ENCODE assay signal across 13 mouse cellular contexts in genomic region chr4:134587636-134588197, GRCm38 (mm10). TPM values are rescaled to one million over a fixed set of nuclear protein-coding genes. Genes with fewer than 3 reads are reported as not detected.
A peak's percentile ranks its signal among the peaks of the same experiment; 100 is the strongest.
DNase-seq lines count a peak whose midpoint lies in the region; TF ChIP-seq lines count a peak whose summit lies in the region.
"Had no signal": no experiment of that assay in that cellular context is flagged by ENCODE, and none has a peak within 500 bp of the region (broad histone marks: within the 10 kb centered on the region; RNA-seq: fewer than 3 reads in every experiment).

No protein-coding gene starts in this region.

- WGBS in limb, embryonic 10.5 days, result 71% methylated on average over 11 of the region's 11 CpGs

- intact Hi-C loops in left cerebral cortex, postnatal 4 days (cut with DNase I), result no loop called here

- no peaks in the 10 kb centered on the region for H3K79me2 ChIP-seq in C2C12 (ENCODE audit: control insufficient read depth, insufficient read depth)

- no peak overlapping the region for H3K4me3 ChIP-seq in C2C12 (ENCODE audit: insufficient read depth, poor library complexity, severe bottlenecking)
- no peak overlapping the region for H3K4me3 ChIP-seq in bone marrow macrophage, adult 2 months (ENCODE audit: insufficient read depth, low read length)
- H3K4me3 ChIP-seq in limb, embryonic 10.5 days, result no peak overlapping the region
- H3K4me3 ChIP-seq: heart, embryonic 15.5 days; megakaryocyte, embryonic 14.5 days had no signal

- H3K36me3 ChIP-seq in C2C12 (ENCODE audit: control insufficient read depth, insufficient read depth), result no peaks in the 10 kb centered on the region
- H3K36me3 ChIP-seq in limb, embryonic 10.5 days, result no peaks in the 10 kb centered on the region

- no peaks in the 10 kb centered on the region for H3K9me3 ChIP-seq in limb, embryonic 10.5 days (replicated peaks)
- H3K9me3 ChIP-seq: heart, embryonic 15.5 days had no signal

- H3K27ac ChIP-seq in bone marrow macrophage, adult 2 months (ENCODE audit: insufficient read depth, low read depth, low read length), result peak overlapping the region; percentile 97
- no peak overlapping the region for H3K27ac ChIP-seq in limb, embryonic 10.5 days
- H3K27ac ChIP-seq: heart, embryonic 15.5 days; kidney, postnatal 0 days had no signal

- H3K27me3 ChIP-seq in C2C12 (ENCODE audit: control insufficient read depth, insufficient read depth, insufficient read length), result no peaks in the 10 kb centered on the region
- H3K27me3 ChIP-seq in limb, embryonic 10.5 days (ENCODE audit: low read depth, poor library complexity, severe bottlenecking), result no peaks in the 10 kb centered on the region
- H3K27me3 ChIP-seq: heart, embryonic 15.5 days had no signal

- TF ChIP-seq CTCF in C2C12 (IDR thresholded peaks at IDR 0.05; ENCODE audit: control insufficient read depth, insufficient read depth, insufficient read length), result no peak
- no peak for TF ChIP-seq CTCF in bone marrow macrophage, adult 2 months (IDR thresholded peaks at IDR 0.05; ENCODE audit: low read depth, low read length)

- H3K79me3 ChIP-seq in C2C12 (ENCODE audit: low read depth), result no peaks in the 10 kb centered on the region

- H3ac ChIP-seq in C2C12 (ENCODE audit: control insufficient read depth, insufficient read length, low read depth), result no peak overlapping the region

- peaks cover 66% of the 10 kb centered on the region for H3K4me1 ChIP-seq in bone marrow macrophage, adult 2 months (ENCODE audit: control insufficient read depth, insufficient read depth, low read length)
- H3K4me1 ChIP-seq in limb, embryonic 10.5 days, result peaks cover 22% of the 10 kb centered on the region

- DNase-seq in left cerebral cortex, postnatal 4 days, result peak; percentile 66
- no peak for DNase-seq in left cerebral cortex, adult 18-20 months (ENCODE audit: low spot score in 2 of 2)
- DNase-seq in 3134 (ENCODE audit: extremely low read depth, insufficient read length, low spot score), result peak; percentile 65
- no peak for DNase-seq in limb, embryonic 10.5 days (ENCODE audit: low spot score)
- DNase-seq in layer of hippocampus, postnatal 36 days, result no peak
- DNase-seq: cerebellum, postnatal 25 days; gastrocnemius, postnatal 25 days; lung, adult 2 months had no signal

- TF ChIP-seq POLR2A in bone marrow macrophage, adult 2 months (IDR thresholded peaks at IDR 0.05; ENCODE audit: borderline replicate concordance, low read depth, low read length), result no peak

TF ChIP-seq in C2C12, 6 proteins besides CTCF, POLR2A, EP300 and RAD21:
- no peak for TF ChIP-seq MAX (IDR thresholded peaks at IDR 0.05)
- TF ChIP-seq USF1 (IDR thresholded peaks at IDR 0.05; ENCODE audit: low read depth), result peak; percentile 43
- TF ChIP-seq MYOG (IDR thresholded peaks at IDR 0.05; ENCODE audit: control insufficient read depth, extremely low read depth, insufficient read length), result no peak

RNA-seq across cellular contexts. Expression of gene Selenon, which starts 35.8 kb away (rescaled TPM):
- total RNA-seq in left cerebral cortex, postnatal 4 days (2021), result 10 to 100 TPM; 30.2 to 30.4 TPM
- 10 to 100 TPM; 23.1 to 25.7 TPM for total RNA-seq in left cerebral cortex, adult 18-20 months (2021)
- polyA plus RNA-seq in C2C12 (2012; fragmentation: generic; extraction: Trizol), result 46.4 TPM
- 28.4 and 33.3 TPM in 2 replicates for polyA plus RNA-seq in bone marrow macrophage, adult 2 months (2012; ENCODE audit: insufficient read depth, insufficient read length, missing spikeins)
- polyA plus RNA-seq in limb, embryonic 10.5 days (2016; fragmentation: Nextera tagmentation; extraction: Ambion mirVana), result 10.9 and 13.4 TPM in 2 replicates
- 10 to 100 TPM; 16.0 to 18.0 TPM for total RNA-seq in layer of hippocampus, postnatal 36 days (2021)

RNA-seq across cellular contexts. Expression of gene Mtfr1l, which starts 52.5 kb away (rescaled TPM):
- total RNA-seq in left cerebral cortex, postnatal 4 days (2021), result 100 to 1,000 TPM in 1 of 2 experiments, 10 to 100 TPM in 1; 99.4 to 102 TPM
- 10 to 100 TPM; 65.3 to 66.0 TPM for total RNA-seq in left cerebral cortex, adult 18-20 months (2021)
- polyA plus RNA-seq in C2C12 (2012; fragmentation: generic; extraction: Trizol), result 66.6 TPM
- polyA plus RNA-seq in bone marrow macrophage, adult 2 months (2012; ENCODE audit: insufficient read depth, insufficient read length, missing spikeins), result 58.9 and 59.7 TPM in 2 replicates
- 104 and 109 TPM in 2 replicates for polyA plus RNA-seq in limb, embryonic 10.5 days (2016; fragmentation: Nextera tagmentation; extraction: Ambion mirVana)
- total RNA-seq in layer of hippocampus, postnatal 36 days (2021), result 10 to 100 TPM; 63.2 to 64.7 TPM

Comparison
In these comparisons a context has a peak if more than half of its experiments do, and no peak if none do; other contexts are left out.
1. DNase-seq: peak in left cerebral cortex, postnatal 4 days (single experiment) and 3134 (single experiment); none in left cerebral cortex, adult 18-20 months (0 of 2), limb, embryonic 10.5 days (single experiment) and layer of hippocampus, postnatal 36 days (0 of 2).